Mouse (Mus musculus): Measurements from ENCODE around the gene Bag6. TPM values are rescaled to one million over a fixed set of nuclear protein-coding genes. Genes with fewer than 3 reads are reported as not detected.

Gene Bag6
- total RNA-seq, 1 experiment from 2014 or later = 103 TPM

DNA sequence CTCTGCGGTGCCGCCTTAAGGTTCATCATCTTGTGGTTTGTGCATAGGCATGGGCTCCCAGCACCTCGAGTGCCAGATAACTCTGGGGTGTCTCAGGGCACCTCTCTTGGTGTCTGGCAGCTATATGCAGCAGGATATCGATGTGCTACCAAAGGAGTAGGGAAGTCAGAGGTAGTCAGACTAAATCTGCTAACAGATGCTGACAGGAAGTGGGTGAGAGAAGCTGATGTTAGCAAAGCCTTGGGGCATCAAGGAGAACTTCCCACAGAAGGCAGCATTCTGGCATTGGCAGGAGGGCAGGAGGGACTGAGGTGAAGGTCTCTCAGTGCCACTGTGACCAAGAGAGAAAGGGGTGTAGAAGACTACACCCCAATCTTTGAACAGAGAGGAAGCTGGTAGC, 55.1 kb downstream of the Bag6 start:
- ATAC-seq (replicated peaks; ENCODE audit: low read depth, poor library complexity, severe bottlenecking) = peak; percentile 20

DNA sequence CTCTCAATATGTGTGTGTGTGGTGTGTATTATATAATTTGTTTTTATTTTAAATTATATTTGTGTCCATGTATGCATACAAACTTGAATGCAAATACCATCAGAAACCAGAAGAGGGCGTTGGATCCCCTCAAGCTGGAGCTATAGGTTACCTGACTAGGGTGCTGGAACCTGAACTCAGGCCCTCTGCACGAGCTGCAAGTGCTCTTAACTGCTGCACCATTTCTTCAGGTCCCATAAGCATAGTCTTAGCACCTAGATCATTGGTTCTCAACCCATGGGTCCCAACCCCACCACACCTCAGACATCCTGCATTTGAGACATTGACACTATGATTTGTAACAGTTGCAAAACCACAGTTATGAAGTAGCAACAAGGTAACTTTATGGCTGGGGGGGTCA, 56.7 kb downstream of the Bag6 start:
- no peak for ATAC-seq (replicated peaks; ENCODE audit: low read depth, poor library complexity, severe bottlenecking)

DNA sequence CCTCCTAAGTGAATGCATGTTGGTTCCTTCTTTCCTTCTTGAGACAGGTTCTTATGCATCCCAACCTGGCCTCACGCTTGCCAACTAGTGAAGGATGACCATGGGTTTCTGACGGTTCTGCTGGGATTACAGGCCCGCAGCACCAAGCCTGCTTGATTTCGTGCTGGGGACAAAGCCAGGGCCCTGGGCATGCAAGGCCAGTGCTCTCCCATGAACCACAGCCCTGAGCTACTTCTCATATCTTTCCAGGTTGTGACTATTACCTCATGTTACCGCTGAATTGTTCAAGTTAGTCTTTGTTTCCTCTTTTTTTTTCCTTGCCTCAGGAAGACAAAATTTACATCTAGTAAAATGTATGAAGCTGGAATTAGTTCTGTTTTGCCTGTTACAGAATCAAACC, 57.9 kb downstream of the Bag6 start:
- 0 out of 2 replicates have a peak, but pooled peaks have one; percentile 15 for ATAC-seq (replicated peaks; ENCODE audit: low read depth, poor library complexity, severe bottlenecking)

DNA sequence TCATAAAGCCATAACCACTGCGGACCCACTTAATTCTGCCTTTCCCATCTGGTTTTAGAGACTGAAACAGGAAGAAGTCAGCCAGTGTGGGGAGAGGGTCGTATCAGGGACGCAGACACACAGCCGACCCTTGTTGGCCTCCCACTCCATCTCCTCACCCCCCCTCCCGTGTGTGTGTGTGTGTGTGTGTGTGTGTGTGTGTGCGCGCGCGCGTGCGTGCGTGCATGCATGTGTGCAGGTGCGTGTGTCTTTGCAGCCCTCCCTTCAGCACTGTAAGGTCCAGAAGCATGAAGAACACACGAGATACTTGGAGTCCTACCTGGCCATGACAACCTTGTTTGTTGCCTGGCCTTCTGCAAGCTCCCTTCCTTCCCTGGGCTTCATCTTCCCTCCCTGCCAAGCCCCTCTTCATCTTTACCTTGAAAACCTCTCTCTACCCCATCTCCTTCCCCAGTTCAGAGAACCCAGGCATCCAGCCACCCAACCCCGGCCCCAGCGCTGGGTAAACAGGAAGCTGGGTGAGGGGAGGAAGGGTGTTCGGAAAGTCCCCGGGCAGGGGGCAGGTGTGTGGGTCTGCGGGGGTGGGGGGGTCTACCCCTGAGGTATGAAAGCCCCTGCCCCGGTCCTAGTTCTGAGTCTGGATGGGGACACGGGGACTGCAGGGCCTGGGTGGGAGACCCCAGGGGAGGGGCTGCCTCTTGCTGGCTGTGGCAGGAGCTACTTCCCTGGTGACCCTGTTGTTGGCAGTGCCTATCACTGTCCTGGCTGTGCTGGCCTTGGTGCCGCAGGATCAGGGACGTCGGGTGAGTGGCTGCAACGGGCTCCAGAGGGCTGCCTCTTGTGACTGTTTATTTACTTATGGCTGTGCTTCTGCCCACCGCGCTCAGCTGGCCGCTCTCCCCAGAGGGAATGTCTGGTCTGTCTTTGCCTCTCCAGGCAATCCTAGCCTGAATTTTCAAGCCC, 59.2 kb downstream of the Bag6 start, which contains the start of gene Ltb:
Ltb (plus strand) TSS at position 559 of the 963 bp plus-strand sequence.
- ATAC-seq (replicated peaks; ENCODE audit: low read depth, poor library complexity, severe bottlenecking) = no peak

DNA sequence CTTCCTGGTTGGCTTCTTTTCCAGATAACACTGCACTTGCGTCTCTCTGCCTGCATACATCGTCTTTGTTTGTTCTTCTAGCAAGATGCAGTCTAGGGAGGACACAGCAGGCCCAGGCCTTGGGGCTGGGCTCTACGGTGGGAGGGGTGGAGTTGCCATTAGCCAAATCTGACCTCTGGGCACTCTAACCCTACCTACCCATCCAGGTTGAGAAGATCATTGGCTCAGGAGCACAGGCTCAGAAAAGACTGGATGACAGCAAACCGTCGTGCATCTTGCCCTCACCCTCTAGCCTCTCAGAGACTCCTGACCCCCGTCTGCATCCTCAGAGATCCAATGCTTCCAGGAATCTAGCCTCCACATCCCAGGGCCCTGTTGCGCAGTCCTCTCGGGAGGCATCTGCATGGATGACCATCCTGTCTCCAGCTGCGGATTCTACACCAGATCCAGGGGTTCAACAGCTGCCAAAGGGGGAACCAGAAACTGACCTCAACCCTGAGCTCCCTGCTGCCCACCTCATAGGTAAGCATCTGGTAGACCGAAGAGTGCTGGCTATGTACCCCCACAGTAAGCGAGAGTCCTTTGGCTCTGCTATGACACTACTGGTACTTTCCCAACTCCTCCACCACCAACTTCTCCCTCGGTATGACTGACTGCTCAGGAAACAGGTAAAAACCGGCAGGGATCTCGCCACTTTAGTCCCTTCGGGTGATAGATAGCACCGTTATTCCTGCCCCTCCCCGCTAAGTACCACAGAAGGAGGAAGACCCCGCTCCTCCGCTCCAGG, 60.1 kb downstream of the Bag6 start:
- no peak for ATAC-seq (replicated peaks; ENCODE audit: low read depth, poor library complexity, severe bottlenecking)

DNA sequence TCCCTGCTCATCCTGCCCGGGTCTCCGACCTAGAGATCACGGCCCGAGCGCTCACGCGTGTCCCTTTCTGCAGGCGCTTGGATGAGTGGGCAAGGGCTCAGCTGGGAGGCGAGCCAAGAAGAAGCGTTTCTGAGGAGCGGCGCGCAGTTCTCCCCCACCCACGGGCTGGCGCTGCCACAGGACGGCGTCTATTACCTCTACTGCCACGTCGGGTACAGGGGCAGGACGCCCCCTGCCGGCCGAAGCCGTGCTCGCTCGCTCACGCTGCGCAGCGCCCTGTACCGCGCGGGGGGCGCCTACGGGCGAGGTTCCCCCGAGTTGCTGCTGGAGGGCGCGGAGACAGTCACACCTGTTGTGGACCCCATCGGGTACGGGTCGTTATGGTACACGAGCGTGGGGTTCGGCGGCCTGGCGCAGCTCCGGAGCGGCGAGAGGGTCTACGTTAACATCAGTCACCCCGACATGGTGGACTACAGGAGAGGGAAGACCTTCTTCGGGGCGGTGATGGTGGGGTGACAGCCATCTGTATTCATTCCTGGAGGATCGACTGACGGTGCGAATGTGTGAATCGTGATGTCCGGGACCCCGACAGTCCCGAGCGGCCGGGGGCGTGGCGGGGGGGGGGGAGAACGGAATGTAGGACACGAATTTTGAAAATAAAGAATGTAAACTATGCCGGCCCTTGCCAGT, 60.8 kb downstream of the Bag6 start:
- peak; percentile 75 for ATAC-seq (replicated peaks; ENCODE audit: low read depth, poor library complexity, severe bottlenecking)

DNA sequence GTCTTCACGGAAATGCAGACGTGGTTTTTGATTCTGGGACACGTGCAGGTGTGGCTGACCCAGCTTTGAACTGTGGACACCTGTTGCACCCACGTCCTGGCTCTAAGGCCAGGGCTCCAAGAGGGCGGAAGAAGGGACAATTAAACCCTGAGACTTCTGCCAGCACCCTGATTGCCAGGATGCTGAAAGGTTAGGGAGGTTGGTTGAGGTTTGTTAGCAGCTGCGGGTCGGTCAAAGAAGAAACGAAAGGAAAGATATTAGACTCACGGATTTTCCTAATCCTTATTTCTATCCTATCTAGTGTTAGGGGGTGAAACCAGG, 61.3 kb downstream of the Bag6 start:
- ATAC-seq (replicated peaks; ENCODE audit: low read depth, poor library complexity, severe bottlenecking) = no peak

Other genes starting within 250 kb of the Bag6 start
- gene C2, start 236.9 kb upstream of the Bag6 start, total RNA-seq (2017) = 2.8 and 10.0 TPM in 2 replicates
- 96.6 and 107 TPM in 2 replicates for gene Ehmt2, start 236.7 kb upstream of the Bag6 start, total RNA-seq (2017)
- not detected in 2 replicates for gene Slc44a4, start 220.7 kb upstream of the Bag6 start, total RNA-seq (2017)
- 3.4 and 5.0 TPM in 2 replicates for gene Neu1, start 203.9 kb upstream of the Bag6 start, total RNA-seq (2017)
- gene Hspa1b, start 175.9 kb upstream of the Bag6 start, total RNA-seq (2017) = 79.3 and 84.3 TPM in 2 replicates
- not detected in 2 replicates for gene Gm20481, start 165.3 kb upstream of the Bag6 start, total RNA-seq (2017)
- 33.5 and 47.4 TPM in 2 replicates for gene Hspa1a, start 163.0 kb upstream of the Bag6 start, total RNA-seq (2017)
- 0.63 TPM in 1 of 2 replicates, not detected in the other for gene Hspa1l, start 162.5 kb upstream of the Bag6 start, total RNA-seq (2017)
- 26.9 and 34.1 TPM in 2 replicates for gene Lsm2, start 153.3 kb upstream of the Bag6 start, total RNA-seq (2017)
- gene Vars, start 134.2 kb upstream of the Bag6 start, total RNA-seq (2017) = 174 and 210 TPM in 2 replicates
- gene Vwa7, start 118.6 kb upstream of the Bag6 start, total RNA-seq (2017) = 0.32 TPM in 1 of 2 replicates, not detected in the other
- gene Sapcd1, start 107.2 kb upstream of the Bag6 start, total RNA-seq (2017) = 1.2 and 4.4 TPM in 2 replicates
- gene Msh5, start 88.4 kb upstream of the Bag6 start, total RNA-seq (2017) = 3.8 and 4.2 TPM in 2 replicates
- gene Clic1, start 85.2 kb upstream of the Bag6 start, total RNA-seq (2017) = 214 and 220 TPM in 2 replicates
- gene Ddah2, start 76.1 kb upstream of the Bag6 start, total RNA-seq (2017) = 21.3 and 26.7 TPM in 2 replicates
- not detected in 2 replicates for gene Ly6g6c, start 69.8 kb upstream of the Bag6 start, total RNA-seq (2017)
- not detected in 2 replicates for gene Mpig6b, start 69.0 kb upstream of the Bag6 start, total RNA-seq (2017)
- gene Ly6g6e, start 58.3 kb upstream of the Bag6 start, total RNA-seq (2017) = not detected in 2 replicates
- gene Ly6g6d, start 57.1 kb upstream of the Bag6 start, total RNA-seq (2017) = not detected in 2 replicates
- not detected in 2 replicates for gene Ly6g6f, start 49.6 kb upstream of the Bag6 start, total RNA-seq (2017)
- 33.1 and 38.8 TPM in 2 replicates for gene Abhd16a, start 45.9 kb upstream of the Bag6 start, total RNA-seq (2017)
- not detected in 2 replicates for gene Ly6g5c, start 26.9 kb upstream of the Bag6 start, total RNA-seq (2017)
- not detected in 2 replicates for gene Ly6g5b, start 19.8 kb upstream of the Bag6 start, total RNA-seq (2017)
- 39.5 and 50.1 TPM in 2 replicates for gene Gpank1, start 13.7 kb upstream of the Bag6 start, total RNA-seq (2017)
- gene Csnk2b, start 13.1 kb upstream of the Bag6 start, total RNA-seq (2017) = 286 and 306 TPM in 2 replicates
- gene D17H6S53E, start 8.8 kb upstream of the Bag6 start, total RNA-seq (2017) = 6.3 and 8.2 TPM in 2 replicates
- not detected in 2 replicates for gene Apom, start 3.1 kb upstream of the Bag6 start, total RNA-seq (2017)
- 74.7 and 110 TPM in 2 replicates for gene Prrc2a, start 29.7 kb downstream of the Bag6 start, total RNA-seq (2017)
- 4.7 and 5.4 TPM in 2 replicates for gene Aif1, start 40.9 kb downstream of the Bag6 start, total RNA-seq (2017)
- gene Lst1, start 53.3 kb downstream of the Bag6 start, total RNA-seq (2017) = 44.3 and 51.6 TPM in 2 replicates
- 1.1 and 1.8 TPM in 2 replicates for gene Ltb, start 59.3 kb downstream of the Bag6 start, total RNA-seq (2017)
- gene Tnf, start 66.8 kb downstream of the Bag6 start, total RNA-seq (2017) = 9.4 and 11.3 TPM in 2 replicates
- gene Lta, start 70.2 kb downstream of the Bag6 start, total RNA-seq (2017) = not detected in 2 replicates
- not detected in 2 replicates for gene Gm16181, start 85.7 kb downstream of the Bag6 start, total RNA-seq (2017)
- gene Atp6v1g2, start 98.5 kb downstream of the Bag6 start, total RNA-seq (2017) = 1.6 and 1.8 TPM in 2 replicates
- gene Nfkbil1, start 100.6 kb downstream of the Bag6 start, total RNA-seq (2017) = 5.2 and 7.0 TPM in 2 replicates
- 199 and 218 TPM in 2 replicates for gene Ddx39b, start 106.6 kb downstream of the Bag6 start, total RNA-seq (2017)
- 427 and 466 TPM in 2 replicates for gene H2-D1, start 127.6 kb downstream of the Bag6 start, total RNA-seq (2017)
- 0.05 TPM in 1 of 2 replicates, not detected in the other for gene H2-Q1, start 185.2 kb downstream of the Bag6 start, total RNA-seq (2017)
- gene H2-Q2, start 207.1 kb downstream of the Bag6 start, total RNA-seq (2017) = not detected in 2 replicates
- 53.3 and 55.3 TPM in 2 replicates for gene H2-Q4, start 244.4 kb downstream of the Bag6 start, total RNA-seq (2017)

Measured in common myeloid progenitor, adult 5-6 weeks (primary cell).